Mouse (Mus musculus): ENCODE results near the gene Gxylt2.

DNA sequence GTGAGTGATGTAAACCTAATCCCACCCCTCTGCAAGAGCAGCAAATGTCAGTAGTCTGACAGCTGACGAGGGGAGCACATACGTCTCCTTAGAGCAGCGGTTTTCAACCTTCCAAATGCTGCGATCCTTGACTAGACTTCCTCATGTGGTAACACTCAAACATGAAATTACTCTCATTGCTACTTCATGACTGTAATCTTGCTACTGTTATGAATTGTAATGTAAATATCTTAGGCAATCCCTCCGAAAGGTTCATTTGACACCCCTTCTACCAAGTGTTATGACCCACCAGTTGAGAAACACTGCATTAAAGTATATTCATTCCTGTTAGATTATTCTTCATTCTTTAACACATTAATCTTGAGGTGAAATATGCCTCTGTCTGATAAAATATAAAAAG lies 142.7 kb downstream of the Gxylt2 start:
- TF ChIP-seq CTCF (IDR thresholded peaks at IDR 0.05; ENCODE audit: low read depth) (no peak), EP300 (IDR thresholded peaks at IDR 0.05; ENCODE audit: low read depth) (no peak)
